Mouse (Mus musculus) urinary bladder, postnatal 0 days (tissue): ENCODE data around the gene Rnd1. TPM values are rescaled to one million over a fixed set of nuclear protein-coding genes. Genes with fewer than 3 reads are reported as not detected.

Experiments
- polyA plus RNA-seq: library from polyadenylated mRNA; unstranded; fragments of >200 nt; fragmentation: Nextera tagmentation; extraction: Ambion mirVana; gene quantifications from 2 replicates; pipeline ENCODE4 v1.2.1, GENCODE M21; 2015

Rnd1 gene
- 0.63 and 1.3 TPM in 2 replicates for polyA plus RNA-seq

GRCm38 (mm10) chr15:98676940-98677728 is at the start of gene Rnd1:
Rnd1 (minus strand) TSS chr15:98677461.

DNA sequence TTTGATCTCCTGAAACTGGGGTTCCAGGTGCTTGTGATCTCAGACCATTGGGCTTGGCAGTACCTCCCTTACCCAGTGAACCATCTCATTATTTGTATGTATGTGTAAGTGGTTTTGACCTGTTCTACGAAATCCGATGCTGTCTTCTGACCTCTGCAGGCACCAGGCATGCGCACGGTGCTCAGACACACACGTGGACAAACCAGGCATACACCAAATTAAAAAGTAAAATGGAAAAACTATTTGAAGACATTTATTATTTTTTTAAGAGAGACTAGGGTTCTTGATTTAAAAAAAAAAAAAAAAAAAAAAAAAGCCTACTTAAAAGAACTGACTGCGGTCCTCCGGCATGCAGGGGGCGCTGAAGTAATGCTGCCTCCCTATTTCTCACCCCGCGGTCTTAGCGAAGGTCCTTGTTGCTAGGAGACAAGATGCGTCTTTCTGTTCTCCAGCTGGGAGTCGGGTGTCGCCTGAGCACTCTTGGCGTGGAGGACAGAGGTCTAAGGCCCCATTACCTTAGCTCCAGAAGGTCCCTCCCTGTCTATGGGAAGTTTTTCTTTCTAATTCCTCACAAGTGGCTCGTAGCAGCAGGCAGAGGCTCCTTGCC is 30.6 kb upstream of the Rnd1 start, which contains the start of gene Ccdc65:
Gene Ccdc65, plus strand, starts transcription at position 442 of the 607 bp plus-strand sequence.

GRCm38 (mm10) chr15:98662567-98663545 is 14.4 kb downstream of the Rnd1 start, which contains the start of gene Ddx23:
Ddx23 (minus strand) TSS chr15:98662894.

DNA sequence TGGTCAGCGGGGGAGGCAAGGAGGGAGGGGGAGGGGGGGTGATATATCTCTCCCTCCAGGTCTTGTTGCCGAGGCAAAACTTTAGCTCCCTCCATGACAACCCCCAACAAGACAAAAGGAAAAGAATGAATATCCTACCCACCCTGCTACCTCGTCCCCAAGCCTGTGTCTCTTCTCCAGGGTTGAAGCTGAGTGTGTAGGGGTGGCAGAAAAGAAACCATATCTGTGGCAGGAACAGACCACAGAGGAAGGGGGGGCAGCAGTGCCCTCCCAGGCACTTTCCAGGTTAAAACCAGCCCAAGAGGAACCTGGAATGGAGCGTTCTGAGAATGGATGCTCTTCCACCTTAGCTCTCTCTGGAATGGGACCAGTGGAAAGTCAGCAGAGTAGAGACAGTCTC is 46.7 kb downstream of the Rnd1 start, which contains the start of gene Cacnb3:
Gene Cacnb3, plus strand, starts transcription at position 301 of the 400 bp plus-strand sequence.

Other genes starting within 250 kb of the Rnd1 start
- not detected in 2 replicates for gene Olfr282, start 246.2 kb downstream of the Rnd1 start, polyA plus RNA-seq
- not detected in 2 replicates for gene Olfr281, start 224.9 kb downstream of the Rnd1 start, polyA plus RNA-seq
- gene OR5BS1P, start 207.6 kb downstream of the Rnd1 start, polyA plus RNA-seq: not detected in 2 replicates
- not detected in 2 replicates for gene Lalba, start 194.7 kb downstream of the Rnd1 start, polyA plus RNA-seq
- gene Olfr279, start 185.1 kb downstream of the Rnd1 start, polyA plus RNA-seq: not detected in 2 replicates
- gene Kansl2, start 143.2 kb downstream of the Rnd1 start, polyA plus RNA-seq: 47.3 and 47.6 TPM in 2 replicates
- gene Ccnt1, start 106.5 kb downstream of the Rnd1 start, polyA plus RNA-seq: 26.1 and 27.2 TPM in 2 replicates
- gene 4930415O20Rik, start 106.5 kb downstream of the Rnd1 start, polyA plus RNA-seq: not detected in 2 replicates
- gene Adcy6, start 67.4 kb downstream of the Rnd1 start, polyA plus RNA-seq: 5.0 and 5.8 TPM in 2 replicates
- 17.3 and 20.5 TPM in 2 replicates for gene Cacnb3, start 46.6 kb downstream of the Rnd1 start, polyA plus RNA-seq
- gene Ddx23, start 14.6 kb downstream of the Rnd1 start, polyA plus RNA-seq: 11.6 and 12.9 TPM in 2 replicates
- 4.9 and 5.3 TPM in 2 replicates for gene Ccdc65, start 30.7 kb upstream of the Rnd1 start, polyA plus RNA-seq
- 39.2 and 42.9 TPM in 2 replicates for gene Fkbp11, start 50.7 kb upstream of the Rnd1 start, polyA plus RNA-seq
- gene Arf3, start 85.8 kb upstream of the Rnd1 start, polyA plus RNA-seq: 24.2 and 25.3 TPM in 2 replicates
- 0.58 and 1.1 TPM in 2 replicates for gene Wnt10b, start 100.7 kb upstream of the Rnd1 start, polyA plus RNA-seq
- 0.12 TPM in 1 of 2 replicates, not detected in the other for gene Wnt1, start 112.4 kb upstream of the Rnd1 start, polyA plus RNA-seq
- not detected in 2 replicates for gene Ddn, start 132.0 kb upstream of the Rnd1 start, polyA plus RNA-seq
- gene Prkag1, start 154.1 kb upstream of the Rnd1 start, polyA plus RNA-seq: 54.6 and 55.4 TPM in 2 replicates
- 5.1 TPM in 2 replicates for gene Kmt2d, start 193.7 kb upstream of the Rnd1 start, polyA plus RNA-seq
- 3.6 TPM in 2 replicates for gene Rhebl1, start 217.1 kb upstream of the Rnd1 start, polyA plus RNA-seq
- 0.48 and 0.96 TPM in 2 replicates for gene Dhh, start 221.1 kb upstream of the Rnd1 start, polyA plus RNA-seq
- gene Lmbr1l, start 240.8 kb upstream of the Rnd1 start, polyA plus RNA-seq: 8.2 and 10.4 TPM in 2 replicates